Mouse (Mus musculus) kidney, adult 9 months (tissue): Measurements from ENCODE around the gene Rpl28.
A peak's percentile ranks its signal among the peaks of the same experiment; 100 is the strongest.

Source experiments
- DNase-seq: peaks from one replicate; pipeline ENCODE4 v3.0.0; 2022

Rpl28 gene

GRCm38 (mm10) chr7:4836351-4836792 lies 43.7 kb downstream of the Rpl28 start:
- DNase-seq, result peak; percentile 86

- DNase-seq, result no peak
Measured at GRCm38 (mm10) chr7:4837639-4838038, 45.0 kb downstream of the Rpl28 start.

GRCm38 (mm10) chr7:4842077-4842476 lies 49.4 kb downstream of the Rpl28 start:
- DNase-seq, result no peak

- no peak for DNase-seq
Measured at GRCm38 (mm10) chr7:4842634-4843131, 50.0 kb downstream of the Rpl28 start.

- no peak for DNase-seq
Measured at GRCm38 (mm10) chr7:4843604-4844244, 51.0 kb downstream of the Rpl28 start.

GRCm38 (mm10) chr7:4844245-4844916 lies 51.7 kb downstream of the Rpl28 start, which contains the start of gene Shisa7:
Gene Shisa7, minus strand, starts transcription at chr7:4844696.
- no peak for DNase-seq
